Mouse (Mus musculus): ENCODE measurements around the gene Rasa3.

DNA sequence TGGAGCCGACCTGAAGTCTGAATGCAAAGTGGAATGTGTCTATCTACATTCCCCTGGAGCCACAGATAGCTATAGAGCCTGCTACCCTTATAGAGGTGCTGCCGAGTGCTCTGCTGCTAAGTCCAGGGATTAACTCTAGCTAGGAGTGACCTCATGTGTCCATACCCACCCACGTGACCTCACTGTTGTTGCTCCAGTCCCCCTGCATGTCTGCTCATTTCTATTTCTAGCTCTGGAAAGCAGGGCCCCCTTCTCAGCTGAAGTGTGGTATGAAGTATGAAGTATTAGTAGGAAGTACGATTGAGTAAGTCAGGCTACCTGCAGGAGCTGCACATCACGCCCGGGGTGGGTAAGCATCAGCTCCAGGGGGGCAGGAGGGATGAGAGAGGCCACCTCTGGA is 79.6 kb downstream of the Rasa3 start:
- no peak for TF ChIP-seq CTCF (IDR thresholded peaks at IDR 0.05 in 2 of 3, conservative IDR thresholded peaks at IDR 0.05 in 1 of 3; ENCODE audit: control insufficient read depth in 1 of 3, insufficient read depth in 1 of 3, low read depth in 2 of 3, low read length in 3 of 3, poor library complexity in 1 of 3, severe bottlenecking in 1 of 3)
- TF ChIP-seq POLR2A (IDR thresholded peaks at IDR 0.05; ENCODE audit: control insufficient read depth in 1 of 2, insufficient read depth in 1 of 2, low read depth in 1 of 2, low read length in 2 of 2, poor library complexity in 1 of 2), result no peak
- TF ChIP-seq POLR2AphosphoS5 (IDR thresholded peaks at IDR 0.05; ENCODE audit: borderline replicate concordance, low read depth, low read length), result no peak
- TF ChIP-seq HCFC1 (IDR thresholded peaks at IDR 0.05; ENCODE audit: low read depth, low read length), result no peak
- TF ChIP-seq USF1 (IDR thresholded peaks at IDR 0.05; ENCODE audit: low read depth, low read length), result no peak
- TF ChIP-seq RCOR1 (IDR thresholded peaks at IDR 0.05; ENCODE audit: low read depth, low read length), result no peak

All from MEL (cell line).